Mouse (Mus musculus) c-Kit-positive CD71-positive TER-119-negative erythroid progenitor cells, embryonic 14.5 days (primary cell): ENCODE data around the gene Emx2.

Source experiments
- DNase-seq: peaks from one replicate; pipeline ENCODE4 v3.0.0-alpha.2; 2013; ENCODE audit warnings: low read depth

Gene Emx2

GRCm38 (mm10) chr19:59457951-59458742 is at the start of gene Emx2:
Gene Emx2, plus strand, starts transcription at chr19:59458372.
- no peak for DNase-seq

GRCm38 (mm10) chr19:59414128-59414527 is 44.0 kb upstream of the Emx2 start:
- no peak for DNase-seq

- DNase-seq = peak; percentile 62
Observed at GRCm38 (mm10) chr19:59418024-59418423, 40.1 kb upstream of the Emx2 start.

GRCm38 (mm10) chr19:59418671-59419070 is 39.5 kb upstream of the Emx2 start:
- DNase-seq = no peak

GRCm38 (mm10) chr19:59422393-59422792 is 35.8 kb upstream of the Emx2 start:
- DNase-seq = no peak

GRCm38 (mm10) chr19:59423685-59424084 is 34.5 kb upstream of the Emx2 start:
- DNase-seq = no peak

- no peak for DNase-seq
Observed at GRCm38 (mm10) chr19:59424975-59425374, 33.2 kb upstream of the Emx2 start.

GRCm38 (mm10) chr19:59432286-59432685 is 25.9 kb upstream of the Emx2 start:
- no peak for DNase-seq

- DNase-seq = no peak
Observed at GRCm38 (mm10) chr19:59450561-59451135, 7.5 kb upstream of the Emx2 start.

GRCm38 (mm10) chr19:59451441-59451951 is 6.7 kb upstream of the Emx2 start:
- DNase-seq = no peak

- DNase-seq = no peak
Observed at GRCm38 (mm10) chr19:59452321-59452720, 5.9 kb upstream of the Emx2 start.

GRCm38 (mm10) chr19:59453591-59453990 is 4.6 kb upstream of the Emx2 start:
- no peak for DNase-seq

GRCm38 (mm10) chr19:59454196-59454595 is 4.0 kb upstream of the Emx2 start:
- DNase-seq = no peak

- DNase-seq = no peak
Observed at GRCm38 (mm10) chr19:59455671-59456070, 2.5 kb upstream of the Emx2 start.

- no peak for DNase-seq
Observed at GRCm38 (mm10) chr19:59457011-59457945, 894 bp upstream of the Emx2 start.

- DNase-seq = no peak
Observed at GRCm38 (mm10) chr19:59458743-59459135, 567 bp downstream of the Emx2 start.

- DNase-seq = no peak
Observed at GRCm38 (mm10) chr19:59459158-59459781, 1.1 kb downstream of the Emx2 start.

- DNase-seq = no peak
Observed at GRCm38 (mm10) chr19:59459811-59460241, 1.7 kb downstream of the Emx2 start.

- DNase-seq = no peak
Observed at GRCm38 (mm10) chr19:59460328-59461115, 2.4 kb downstream of the Emx2 start.

- DNase-seq = no peak
Observed at GRCm38 (mm10) chr19:59461481-59462421, 3.6 kb downstream of the Emx2 start.
